Mouse (Mus musculus) A20 (cell line): Measurements from ENCODE around the gene Utrn.
A peak's percentile ranks its signal among the peaks of the same experiment; 100 is the strongest.

Experiments
- DNase-seq: peaks from one replicate; pipeline ENCODE4 v3.0.0-alpha.2; 2011; ENCODE audit warnings: low read depth, low spot score

Utrn gene

GRCm38 (mm10) chr10:12798248-12798647 lies 70.9 kb downstream of the Utrn start:
- DNase-seq: no peak

GRCm38 (mm10) chr10:12796510-12796840 lies 72.7 kb downstream of the Utrn start:
- no peak for DNase-seq

GRCm38 (mm10) chr10:12795796-12796509 lies 73.2 kb downstream of the Utrn start:
- no peak for DNase-seq

GRCm38 (mm10) chr10:12792049-12792448 lies 77.1 kb downstream of the Utrn start:
- no peak for DNase-seq

GRCm38 (mm10) chr10:12790881-12791280 lies 78.3 kb downstream of the Utrn start:
- DNase-seq: no peak

- DNase-seq: no peak
Observed at GRCm38 (mm10) chr10:12788529-12788928, 80.6 kb downstream of the Utrn start.

- no peak for DNase-seq
Observed at GRCm38 (mm10) chr10:12787965-12788364, 81.2 kb downstream of the Utrn start.

GRCm38 (mm10) chr10:12785299-12785698 lies 83.9 kb downstream of the Utrn start:
- peak; percentile 4 for DNase-seq

- DNase-seq: no peak
Observed at GRCm38 (mm10) chr10:12781381-12781907, 87.7 kb downstream of the Utrn start.

GRCm38 (mm10) chr10:12773178-12773577 lies 96.0 kb downstream of the Utrn start:
- DNase-seq: no peak

- DNase-seq: no peak
Observed at GRCm38 (mm10) chr10:12771511-12771910, 97.7 kb downstream of the Utrn start.

- no peak for DNase-seq
Observed at GRCm38 (mm10) chr10:12762668-12763067, 106.5 kb downstream of the Utrn start.

GRCm38 (mm10) chr10:12758702-12758988 lies 110.5 kb downstream of the Utrn start:
- no peak for DNase-seq

- peak; percentile 24 for DNase-seq
Observed at GRCm38 (mm10) chr10:12757943-12758701, 111.0 kb downstream of the Utrn start.

- peak; percentile 80 for DNase-seq
Observed at GRCm38 (mm10) chr10:12756692-12757091, 112.5 kb downstream of the Utrn start.

GRCm38 (mm10) chr10:12754911-12755310 lies 114.3 kb downstream of the Utrn start:
- no peak for DNase-seq

GRCm38 (mm10) chr10:12754166-12754565 lies 115.0 kb downstream of the Utrn start:
- no peak for DNase-seq

- DNase-seq: peak; percentile 75
Observed at GRCm38 (mm10) chr10:12743717-12744116, 125.4 kb downstream of the Utrn start.

GRCm38 (mm10) chr10:12739302-12739987 lies 129.7 kb downstream of the Utrn start:
- DNase-seq: no peak

- no peak for DNase-seq
Observed at GRCm38 (mm10) chr10:12737926-12738325, 131.2 kb downstream of the Utrn start.

GRCm38 (mm10) chr10:12736861-12737835 lies 132.0 kb downstream of the Utrn start:
- no peak for DNase-seq
